ENCODE assay signal across 23 mouse cellular contexts in the genomic region with DNA sequence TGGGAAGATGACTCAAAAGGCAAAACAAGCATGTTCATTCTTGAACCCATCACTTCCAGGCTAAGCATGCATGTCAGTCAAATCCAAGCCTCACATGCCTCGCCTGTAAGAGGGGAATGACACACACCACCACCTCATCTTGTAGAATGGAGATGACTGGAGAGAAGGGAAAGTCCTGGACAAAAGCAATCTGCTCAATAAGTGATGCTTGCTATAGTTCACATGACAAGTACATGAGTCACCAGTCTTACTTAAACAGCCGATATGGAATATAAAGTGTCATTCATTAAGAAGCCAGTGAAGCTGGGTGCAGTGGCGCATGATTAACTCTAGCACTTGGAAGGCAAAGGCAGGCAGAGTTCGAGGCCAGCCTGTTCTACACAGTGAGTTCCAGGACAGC. TPM values are rescaled to one million over a fixed set of nuclear protein-coding genes. Genes with fewer than 3 reads are reported as not detected.
DNase-seq lines count a peak whose midpoint lies in the region; ATAC-seq and TF ChIP-seq lines count a peak whose summit lies in the region.
"Had no signal": no experiment of that assay in that cellular context is flagged by ENCODE, and none has a peak within 500 bp of the region (broad histone marks: within the 10 kb centered on the region; RNA-seq: fewer than 3 reads in every experiment).

No protein-coding gene starts in this region.

- H3K9me3 ChIP-seq in heart, embryonic 11.5 days (replicated peaks; ENCODE audit: control insufficient read depth, low read length) = no peaks in the 10 kb centered on the region
- H3K9me3 ChIP-seq in kidney, postnatal 0 days (replicated peaks; ENCODE audit: low read length) = no peaks in the 10 kb centered on the region
- no peaks in the 10 kb centered on the region for H3K9me3 ChIP-seq in stomach, embryonic 15.5 days
- H3K9me3 ChIP-seq: forebrain, embryonic 12.5 days; G1E had no signal

- H3K27ac ChIP-seq in heart, embryonic 11.5 days (ENCODE audit: low read depth, low read length) = 0 out of 2 replicates have a peak overlapping the region, but pooled peaks have one; percentile 29
- 0 out of 2 replicates have a peak overlapping the region, but pooled peaks have one; percentile 73 for H3K27ac ChIP-seq in kidney, postnatal 0 days
- peak overlapping the region; percentile 35; the same call in 1 of the 2 replicates for H3K27ac ChIP-seq in stomach, embryonic 15.5 days
- H3K27ac ChIP-seq: forebrain, embryonic 12.5 days; hindbrain, postnatal 0 days had no signal

- no peaks in the 10 kb centered on the region for H3K36me3 ChIP-seq in heart, embryonic 11.5 days (ENCODE audit: control insufficient read depth, insufficient read depth, low read length)
- H3K36me3 ChIP-seq in kidney, postnatal 0 days (ENCODE audit: insufficient read depth, low read length) = no peaks in the 10 kb centered on the region
- H3K36me3 ChIP-seq in stomach, embryonic 15.5 days = no peaks in the 10 kb centered on the region
- H3K36me3 ChIP-seq: forebrain, embryonic 12.5 days; G1E had no signal

- no peak for DNase-seq in heart, adult 18-20 months
- DNase-seq in kidney, postnatal 0 days (ENCODE audit: low spot score) = no peak
- DNase-seq in kidney, adult 18-20 months = no peak
- peak; percentile 14 for DNase-seq in brain, adult 2 months (ENCODE audit: low read depth, low spot score)
- DNase-seq in layer of hippocampus, adult 8-10 months (ENCODE audit: low spot score in 2 of 2) = no peak
- DNase-seq in testis, postnatal 14 days (ENCODE audit: low spot score) = no peak
- DNase-seq: cerebellum, adult 11 months had no signal

- TF ChIP-seq CTCF in kidney, postnatal 0 days (IDR thresholded peaks at IDR 0.05; ENCODE audit: low read depth) = no peak

- no peak for ATAC-seq in heart, embryonic 11.5 days (replicated peaks; ENCODE audit: insufficient number of reproducible peaks, low FRiP score, low TSS enrichment)
- no peak for ATAC-seq in kidney, postnatal 0 days (replicated peaks; ENCODE audit: low FRiP score, low read depth)
- no peak for ATAC-seq in stomach, embryonic 15.5 days (ENCODE audit: insufficient read depth, low FRiP score, low read depth)
- ATAC-seq: hindbrain, postnatal 0 days had no signal

- no peak overlapping the region for H3K4me2 ChIP-seq in heart, embryonic 11.5 days
- H3K4me2 ChIP-seq in kidney, postnatal 0 days (ENCODE audit: low read length) = no peak overlapping the region
- H3K4me2 ChIP-seq in stomach, embryonic 15.5 days = no peak overlapping the region
- H3K4me2 ChIP-seq: forebrain, embryonic 12.5 days; liver, embryonic 11.5 days had no signal

- H3K9ac ChIP-seq in heart, embryonic 11.5 days (ENCODE audit: low read depth, low read length) = no peak overlapping the region
- H3K9ac ChIP-seq in kidney, postnatal 0 days (ENCODE audit: low read depth, low read length) = no peak overlapping the region
- H3K9ac ChIP-seq in stomach, embryonic 15.5 days = no peak overlapping the region
- H3K9ac ChIP-seq: forebrain, embryonic 12.5 days had no signal

- no peaks in the 10 kb centered on the region; the same call in 1 of the 2 replicates for H3K4me1 ChIP-seq in heart, embryonic 11.5 days (ENCODE audit: control insufficient read depth, insufficient read depth, low read length)
- peaks cover 4% of the 10 kb centered on the region; the same call in 1 of the 2 replicates for H3K4me1 ChIP-seq in kidney, postnatal 0 days (replicated peaks; ENCODE audit: insufficient read depth, low read length)
- H3K4me1 ChIP-seq in stomach, embryonic 15.5 days = peaks cover 16% of the 10 kb centered on the region

- H3K27me3 ChIP-seq in heart, embryonic 11.5 days (ENCODE audit: control insufficient read depth, insufficient read depth, low read length) = no peaks in the 10 kb centered on the region; the same call in 1 of the 2 replicates
- no peaks in the 10 kb centered on the region for H3K27me3 ChIP-seq in kidney, postnatal 0 days (ENCODE audit: insufficient read depth, low read length)
- no peaks in the 10 kb centered on the region for H3K27me3 ChIP-seq in stomach, embryonic 15.5 days (replicated peaks)

- no peak overlapping the region for H3K4me3 ChIP-seq in heart, embryonic 11.5 days (ENCODE audit: low read depth, low read length)
- no peak overlapping the region for H3K4me3 ChIP-seq in kidney, postnatal 0 days (replicated peaks; ENCODE audit: low read depth, low read length)
- H3K4me3 ChIP-seq in stomach, embryonic 15.5 days (replicated peaks) = no peak overlapping the region
- H3K4me3 ChIP-seq: forebrain, embryonic 12.5 days had no signal

- WGBS in heart, embryonic 11.5 days (ENCODE audit: insufficient replicate concordance) = 68% methylated on average over 4 of the region's 4 CpGs
- 64% methylated on average over 4 of the region's 4 CpGs for WGBS in kidney, postnatal 0 days
- WGBS in stomach, embryonic 15.5 days = 58% methylated on average over 4 of the region's 4 CpGs

RNA-seq across cellular contexts. Expression of a gene that starts 6.1 kb away (rescaled TPM):
- polyA plus RNA-seq in heart, embryonic 11.5 days (2014; fragmentation: Nextera tagmentation; extraction: Ambion mirVana) = 8.3 and 9.9 TPM in 2 replicates
- total RNA-seq in heart, adult 18-20 months (2021) = 1 to 10 TPM; 3.5 to 4.5 TPM
- polyA plus RNA-seq in kidney, postnatal 0 days (2015; fragmentation: Nextera tagmentation; extraction: Ambion mirVana) = 42.5 and 46.1 TPM in 2 replicates
- 20.6 and 24.9 TPM in 2 replicates for polyA plus RNA-seq in stomach, embryonic 15.5 days (2015; fragmentation: Nextera tagmentation; extraction: Ambion mirVana)
- total RNA-seq in layer of hippocampus, adult 8-10 months (2022) = 10 to 100 TPM; 29.3 to 38.0 (median 34.6) TPM
- polyA plus RNA-seq: G1E had no signal

RNA-seq across cellular contexts. Expression of a gene that starts 25.9 kb away (rescaled TPM):
- polyA plus RNA-seq in heart, embryonic 11.5 days (2014; fragmentation: Nextera tagmentation; extraction: Ambion mirVana) = 0.15 TPM in 1 of 2 replicates, not detected in the other
- total RNA-seq in heart, adult 18-20 months (2021) = not detected
- polyA plus RNA-seq in kidney, postnatal 0 days (2015; fragmentation: Nextera tagmentation; extraction: Ambion mirVana) = 0.14 TPM in 1 of 2 replicates, not detected in the other
- 0.14 TPM in 1 of 2 replicates, not detected in the other for polyA plus RNA-seq in stomach, embryonic 15.5 days (2015; fragmentation: Nextera tagmentation; extraction: Ambion mirVana)
- total RNA-seq in layer of hippocampus, adult 8-10 months (2022) = not detected
- total RNA-seq: adrenal gland, postnatal 36 days; common myeloid progenitor, adult 5-6 weeks; heart, adult 8-10 months; hindbrain, postnatal 0 days; layer of hippocampus, postnatal 14 days; left cerebral cortex, postnatal 36 days; monocyte, adult 5-6 weeks had no signal
- polyA plus RNA-seq: C2C12; embryonic facial prominence, embryonic 14.5 days; forebrain, embryonic 12.5 days; G1E; liver, embryonic 11.5 days had no signal

RNA-seq across cellular contexts. Expression of a gene that starts 42.9 kb away (rescaled TPM):
- 78.5 and 82.0 TPM in 2 replicates for polyA plus RNA-seq in heart, embryonic 11.5 days (2014; fragmentation: Nextera tagmentation; extraction: Ambion mirVana)
- total RNA-seq in heart, adult 18-20 months (2021) = 100 to 1,000 TPM; 113 to 120 TPM
- 66.7 and 69.8 TPM in 2 replicates for polyA plus RNA-seq in kidney, postnatal 0 days (2015; fragmentation: Nextera tagmentation; extraction: Ambion mirVana)
- 52.2 and 53.5 TPM in 2 replicates for polyA plus RNA-seq in stomach, embryonic 15.5 days (2015; fragmentation: Nextera tagmentation; extraction: Ambion mirVana)
- 10 to 100 TPM; 34.2 to 38.5 (median 36.3) TPM for total RNA-seq in layer of hippocampus, adult 8-10 months (2022)

RNA-seq across cellular contexts. Expression of a gene that starts 47.7 kb away (rescaled TPM):
- not detected in 2 replicates for polyA plus RNA-seq in heart, embryonic 11.5 days (2014; fragmentation: Nextera tagmentation; extraction: Ambion mirVana)
- total RNA-seq in heart, adult 18-20 months (2021) = not detected
- not detected in 2 replicates for polyA plus RNA-seq in kidney, postnatal 0 days (2015; fragmentation: Nextera tagmentation; extraction: Ambion mirVana)
- not detected in 2 replicates for polyA plus RNA-seq in stomach, embryonic 15.5 days (2015; fragmentation: Nextera tagmentation; extraction: Ambion mirVana)
- total RNA-seq in layer of hippocampus, adult 8-10 months (2022) = not detected
- total RNA-seq: adrenal gland, postnatal 36 days; common myeloid progenitor, adult 5-6 weeks; heart, adult 8-10 months; hindbrain, postnatal 0 days; layer of hippocampus, postnatal 14 days; left cerebral cortex, postnatal 36 days; monocyte, adult 5-6 weeks had no signal
- polyA plus RNA-seq: C2C12; embryonic facial prominence, embryonic 14.5 days; forebrain, embryonic 12.5 days; G1E; hindbrain, postnatal 0 days; liver, embryonic 11.5 days; lung, postnatal 0 days; neural tube, embryonic 14.5 days had no signal
